Mouse (Mus musculus) heart, embryonic 10.5 days (tissue): ENCODE results near the gene Ssrp1. TPM values are rescaled to one million over a fixed set of nuclear protein-coding genes. Genes with fewer than 3 reads are reported as not detected.

Experiments used
- DNase-seq: peaks from one replicate; pipeline ENCODE4 v3.0.0-alpha.2; 2017; ENCODE audit warnings: low spot score
- H3K27ac ChIP-seq: fragments of 300-500 bp; sonication (generic); 2 replicates; pipeline ENCODE4 v1.5.1; 2016; ENCODE audit warnings: mild to moderate bottlenecking
- H3K27me3 ChIP-seq: fragments of 300-500 bp; sonication (generic); 2 replicates; pipeline ENCODE4 v1.6.1; 2016; ENCODE audit warnings: mild to moderate bottlenecking; ENCODE audit not compliant: poor library complexity, insufficient read depth, severe bottlenecking
- H3K36me3 ChIP-seq: fragments of 300-500 bp; sonication (generic); 2 replicates; pipeline ENCODE4 v1.6.1; 2016; ENCODE audit warnings: mild to moderate bottlenecking, moderate library complexity
- H3K4me1 ChIP-seq: fragments of 300-500 bp; sonication (generic); 2 replicates; pipeline ENCODE4 v1.6.1; 2016; ENCODE audit warnings: mild to moderate bottlenecking
- H3K4me3 ChIP-seq: fragments of 300-500 bp; sonication (generic); 2 replicates; pipeline ENCODE4 v1.5.1; 2016; ENCODE audit warnings: mild to moderate bottlenecking, moderate library complexity
- H3K9me3 ChIP-seq: fragments of 300-500 bp; sonication (generic); 2 replicates; pipeline ENCODE4 v1.6.1; 2016; ENCODE audit warnings: mild to moderate bottlenecking, moderate library complexity
- WGBS: fragments of 180-500 bp; shearing (Covaris S2); methylation state at CpG from one replicate; pipeline ENCODE4 v1.1.7; 2016; 5-methylcytosine and 5-hydroxymethylcytosine counted together
- polyA plus RNA-seq: library from polyadenylated mRNA; unstranded; fragments of >200 nt; fragmentation: Nextera tagmentation; extraction: Ambion mirVana; gene quantifications from 2 replicates; pipeline ENCODE4 v1.2.1, GENCODE M21; 2016

Ssrp1 gene
- polyA plus RNA-seq, 1 experiment from 2014 or later, result 273 TPM

DNA sequence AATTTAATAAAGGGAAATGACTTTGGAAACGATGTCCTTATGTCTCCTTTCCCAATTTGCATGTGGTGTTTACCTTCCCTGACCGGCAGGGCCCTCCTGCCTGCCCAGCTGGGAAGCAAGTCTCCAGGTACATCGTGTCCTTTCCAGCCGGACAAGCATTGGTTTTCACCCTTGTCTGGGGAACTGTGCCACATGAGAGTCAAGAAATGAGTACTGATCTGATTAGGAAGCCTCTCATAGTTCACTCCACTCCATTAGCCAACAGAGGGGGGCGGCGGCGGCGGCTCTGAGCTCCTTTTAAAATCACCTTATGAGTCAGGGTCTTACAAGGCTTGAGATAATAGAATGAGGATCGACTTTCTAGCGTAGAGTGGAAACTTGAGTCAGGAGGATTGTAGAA, 10.0 kb downstream of the Ssrp1 start:
- no peak for DNase-seq
- Histone ChIP-seq H3K27ac (0 out of 2 replicates have a peak overlapping the region, but pooled peaks have one; percentile 86), H3K36me3 (peaks cover 58% of the 10 kb centered on the region), H3K9me3 (no peaks in the 10 kb centered on the region), H3K4me1 (peaks cover 46% of the 10 kb centered on the region), H3K27me3 (no peaks in the 10 kb centered on the region), H3K4me3 (peak overlapping the region; percentile 79)
- WGBS, result 53% methylated on average over 10 of the region's 10 CpGs

DNA sequence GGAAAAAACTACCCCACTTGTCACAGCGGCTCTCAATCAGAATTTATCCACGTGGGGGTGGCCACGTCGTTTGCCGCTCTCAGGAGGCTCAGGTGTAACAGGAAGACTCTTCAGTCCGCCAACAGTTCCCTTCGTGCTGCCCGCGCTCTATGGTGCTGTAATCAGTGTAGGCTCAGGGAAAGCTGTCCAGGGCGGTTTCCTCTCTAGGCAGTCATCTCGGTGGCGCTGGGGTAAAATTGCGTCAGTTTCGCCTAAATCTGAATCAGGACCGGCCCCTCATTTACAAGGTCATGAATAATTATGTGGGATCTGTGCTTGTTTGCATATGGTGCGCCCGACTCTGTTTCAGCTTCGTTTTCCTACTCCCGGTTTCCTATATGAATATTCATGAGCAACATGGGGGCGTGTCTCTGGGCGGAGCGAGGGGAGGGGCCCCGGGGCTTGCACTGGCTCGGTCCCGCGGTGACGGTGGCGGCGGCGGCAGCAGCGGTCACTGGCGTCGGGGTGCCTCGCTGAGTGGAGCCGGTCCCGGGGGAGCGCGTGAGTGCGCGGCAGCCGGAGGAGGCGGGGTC, 10.6 kb downstream of the Ssrp1 start, which contains the start of gene Tnks1bp1:
Tnks1bp1 (plus strand) TSS at position 427 of the 572 bp plus-strand sequence.
- H3K27ac ChIP-seq, result peak within 1 kb of the TSS; percentile 86
- H3K4me1 ChIP-seq, result peaks cover 46% of the 10 kb centered on the region
- no peaks in the 10 kb centered on the region for H3K27me3 ChIP-seq
- no peaks in the 10 kb centered on the region for H3K9me3 ChIP-seq
- DNase-seq, result peak; percentile 97
- H3K4me3 ChIP-seq, result peak within 1 kb of the TSS; percentile 79
- under 1% methylated on average over 42 of the region's 42 CpGs for WGBS
- H3K36me3 ChIP-seq, result peaks cover 57% of the 10 kb centered on the region

DNA sequence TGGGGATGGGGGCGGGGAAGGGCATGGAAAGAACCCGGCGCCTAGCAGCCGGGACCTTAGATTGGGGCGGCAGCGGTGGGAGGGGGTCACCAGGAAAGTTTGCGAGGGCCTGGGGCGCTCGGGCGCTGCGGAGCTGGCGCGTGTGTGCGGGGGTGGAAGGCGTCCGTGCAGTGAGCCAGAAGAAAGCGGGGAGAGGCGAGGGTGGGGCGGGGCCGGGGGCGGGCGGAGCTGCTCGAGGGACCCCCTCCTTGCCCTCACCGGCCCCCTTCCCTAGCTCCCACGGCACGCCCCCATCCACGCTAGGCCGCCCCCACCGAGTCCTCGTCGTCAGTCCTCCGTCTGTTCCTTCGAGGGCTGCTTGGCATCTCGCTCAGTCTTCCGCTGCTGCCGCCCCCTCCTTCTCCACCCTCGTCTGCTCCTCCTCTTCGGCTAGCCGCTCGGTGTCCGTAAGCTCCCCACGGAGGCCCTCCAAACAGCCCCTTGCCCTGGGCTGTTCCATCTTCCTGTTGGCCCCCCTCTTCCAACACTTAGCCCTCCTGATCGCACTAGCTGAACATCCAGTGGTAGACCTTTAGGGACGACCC, 11.2 kb downstream of the Ssrp1 start:
- Histone ChIP-seq H3K36me3 (peaks cover 56% of the 10 kb centered on the region), H3K4me3 (peak overlapping the region; percentile 79), H3K27ac (peak overlapping the region; percentile 86), H3K4me1 (peaks cover 49% of the 10 kb centered on the region), H3K9me3 (no peaks in the 10 kb centered on the region), H3K27me3 (no peaks in the 10 kb centered on the region)
- under 1% methylated on average over 36 of the region's 44 CpGs for WGBS
- DNase-seq, result peak; percentile 92

DNA sequence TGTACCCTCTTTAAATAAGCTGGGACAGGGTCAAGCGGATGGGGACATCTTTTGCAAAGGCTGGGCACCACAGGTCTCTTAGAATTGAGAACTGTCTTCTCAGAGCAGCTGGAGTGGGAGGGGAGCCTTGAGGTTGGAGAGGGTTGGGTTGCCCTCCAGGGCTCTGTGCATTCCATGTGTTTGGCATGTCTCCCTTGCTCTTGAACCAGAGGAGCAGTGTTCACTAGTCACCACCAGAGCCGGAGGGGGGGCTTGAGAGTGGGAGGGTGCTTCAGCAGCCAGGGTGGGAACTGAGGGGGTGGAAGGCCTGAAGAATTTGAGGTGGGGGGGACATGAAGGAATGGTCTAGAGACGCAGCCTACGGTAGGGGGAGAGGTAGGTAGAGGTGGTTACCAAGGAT, 12.2 kb downstream of the Ssrp1 start:
- no peak for DNase-seq
- Histone ChIP-seq H3K27ac (peak overlapping the region; percentile 80; the same call in 1 of the 2 replicates), H3K4me1 (peaks cover 51% of the 10 kb centered on the region), H3K9me3 (no peaks in the 10 kb centered on the region), H3K27me3 (no peaks in the 10 kb centered on the region), H3K4me3 (peak overlapping the region; percentile 79; the same call in 1 of the 2 replicates), H3K36me3 (peaks cover 54% of the 10 kb centered on the region)
- 71% methylated on average over 4 of the region's 4 CpGs for WGBS

DNA sequence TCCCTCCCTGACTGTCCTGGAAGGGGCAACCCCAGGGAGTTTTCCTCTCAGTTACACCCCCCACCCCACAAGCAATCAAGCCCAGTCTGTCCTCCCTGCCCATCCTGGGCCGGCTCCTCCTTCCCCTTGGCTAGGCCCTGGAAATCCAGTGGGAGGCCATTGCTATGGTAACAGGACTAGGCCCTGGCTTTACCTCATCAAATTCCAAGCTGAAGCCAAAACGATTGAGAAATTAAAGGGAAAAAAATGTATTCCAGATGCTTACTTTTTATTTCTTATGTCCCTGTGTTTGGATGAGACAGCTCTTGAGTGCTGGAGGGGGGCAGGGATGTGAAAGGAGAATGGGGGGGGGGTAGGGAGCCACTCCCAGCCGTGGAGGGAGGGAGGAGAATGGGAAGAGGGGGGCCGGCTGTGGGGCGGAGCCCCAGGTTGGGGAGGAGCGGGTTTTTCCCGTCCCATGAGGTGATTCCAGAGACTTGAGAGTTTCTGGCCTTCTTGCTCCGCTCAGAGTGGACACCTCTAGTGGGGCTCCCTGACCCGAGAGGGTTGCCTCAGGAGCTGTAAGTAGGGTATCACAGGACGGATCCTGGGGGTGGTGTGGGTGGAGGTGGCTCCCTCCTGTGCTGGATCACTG, 13.1 kb downstream of the Ssrp1 start:
- Histone ChIP-seq H3K9me3 (no peaks in the 10 kb centered on the region), H3K4me3 (peak overlapping the region; percentile 50), H3K4me1 (peaks cover 51% of the 10 kb centered on the region), H3K27ac (peak overlapping the region; percentile 80), H3K27me3 (no peaks in the 10 kb centered on the region), H3K36me3 (peaks cover 54% of the 10 kb centered on the region)
- 7% methylated on average over 9 of the region's 10 CpGs for WGBS
- no peak for DNase-seq

DNA sequence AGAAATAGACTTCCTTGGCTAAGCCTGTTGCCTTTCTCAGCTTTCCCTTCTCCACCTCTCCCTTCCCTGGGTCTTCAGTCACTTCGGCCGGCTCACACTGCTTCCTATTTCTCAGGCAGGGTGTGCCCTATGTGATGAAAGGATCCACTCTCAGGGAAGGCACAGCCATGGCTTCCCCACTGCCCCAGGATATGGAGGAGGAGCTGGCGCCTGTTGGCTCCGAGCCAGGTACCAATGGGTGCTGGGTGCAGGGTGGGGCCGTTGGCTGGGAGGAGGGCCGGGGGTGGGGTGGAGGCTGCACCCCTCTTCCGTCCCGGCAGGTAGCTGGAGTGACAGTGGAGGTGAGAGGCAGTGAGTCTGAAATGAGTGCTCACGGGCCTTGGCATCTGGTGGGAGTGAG, 13.7 kb downstream of the Ssrp1 start:
- Histone ChIP-seq H3K27ac (peak overlapping the region; percentile 80), H3K27me3 (no peaks in the 10 kb centered on the region), H3K9me3 (no peaks in the 10 kb centered on the region), H3K4me3 (peak overlapping the region; percentile 50), H3K36me3 (peaks cover 52% of the 10 kb centered on the region), H3K4me1 (peaks cover 54% of the 10 kb centered on the region)
- DNase-seq, result no peak
- WGBS, result 32% methylated on average over 9 of the region's 9 CpGs

DNA sequence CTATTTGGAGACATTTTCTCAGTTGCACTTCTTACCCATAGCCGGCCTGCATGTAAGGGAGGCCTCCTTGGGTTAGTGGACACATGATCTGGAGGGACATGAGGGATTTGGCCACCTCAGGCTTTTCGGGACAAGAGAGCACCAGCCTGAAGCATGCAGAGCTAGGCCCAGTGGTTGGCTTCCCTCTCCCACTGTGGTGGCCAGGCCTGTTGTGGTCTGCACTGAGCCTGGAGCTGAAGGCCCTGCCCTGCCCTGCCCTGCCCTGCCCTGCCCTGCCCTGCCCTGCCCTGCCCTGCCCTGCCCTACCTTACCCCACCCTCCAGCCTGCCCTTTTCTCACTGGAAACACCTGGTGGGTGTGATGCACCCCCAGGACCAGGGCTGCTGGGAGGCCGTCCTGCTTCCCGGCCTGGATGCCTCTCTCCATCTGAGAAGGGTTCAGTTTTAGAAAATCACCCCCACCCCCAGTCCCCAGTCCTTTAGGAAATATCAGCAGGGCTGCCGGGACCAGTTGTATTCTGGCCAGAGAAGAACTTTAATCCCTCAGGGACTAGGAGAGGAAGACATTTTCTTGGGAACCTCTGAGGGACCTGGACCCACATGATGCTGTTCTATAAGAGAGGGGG, 16.3 kb downstream of the Ssrp1 start:
- Histone ChIP-seq H3K27me3 (no peaks in the 10 kb centered on the region), H3K36me3 (peaks cover 63% of the 10 kb centered on the region), H3K9me3 (no peaks in the 10 kb centered on the region), H3K27ac (no peak overlapping the region), H3K4me1 (peaks cover 46% of the 10 kb centered on the region), H3K4me3 (no peak overlapping the region)
- 87% methylated on average over 5 of the region's 5 CpGs for WGBS
- no peak for DNase-seq

DNA sequence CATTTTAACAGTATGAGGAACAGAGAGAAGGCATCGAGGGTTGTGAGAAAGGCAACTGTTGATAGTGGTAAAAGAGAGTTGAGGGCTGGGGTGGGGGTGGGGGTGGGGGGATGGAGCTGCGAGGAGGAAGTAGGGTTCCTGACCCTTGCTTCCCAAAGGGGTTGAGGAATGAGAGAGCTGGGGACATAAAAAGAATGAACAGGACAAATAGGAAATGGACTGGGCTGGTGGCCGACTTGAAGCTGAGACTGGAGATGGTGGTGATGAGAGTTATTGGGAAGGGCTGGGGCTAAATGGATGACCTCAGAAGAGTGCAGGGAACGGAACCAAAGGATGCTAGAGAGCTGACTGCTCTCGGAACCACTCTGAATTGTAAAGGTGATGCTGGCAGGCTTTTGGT, 19.7 kb downstream of the Ssrp1 start:
- H3K27ac ChIP-seq, result no peak overlapping the region
- DNase-seq, result no peak
- H3K4me3 ChIP-seq, result no peak overlapping the region
- H3K4me1 ChIP-seq, result peaks cover 30% of the 10 kb centered on the region
- H3K36me3 ChIP-seq, result peaks cover 85% of the 10 kb centered on the region
- 57% methylated on average over 5 of the region's 5 CpGs for WGBS
- H3K9me3 ChIP-seq, result no peaks in the 10 kb centered on the region
- H3K27me3 ChIP-seq, result no peaks in the 10 kb centered on the region

DNA sequence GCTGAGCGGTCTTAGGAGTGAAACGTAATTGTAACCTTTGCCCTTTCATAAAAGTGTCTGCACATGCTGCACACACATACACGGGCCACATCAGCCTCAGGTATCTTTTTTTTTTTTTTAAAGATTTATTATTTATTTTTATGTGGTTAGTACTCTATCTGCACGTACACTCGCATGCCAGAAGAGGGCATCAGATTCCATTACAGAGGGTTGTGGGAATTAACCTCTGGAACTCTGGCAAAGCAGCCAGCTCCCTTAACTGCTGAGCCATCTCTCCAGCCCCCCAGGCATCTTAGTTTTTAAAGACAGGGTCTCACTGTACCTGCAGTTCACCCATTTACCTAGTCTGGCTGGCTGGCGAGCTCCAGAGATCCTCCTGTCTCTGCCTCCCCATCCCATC, 22.6 kb downstream of the Ssrp1 start:
- H3K27me3 ChIP-seq, result no peaks in the 10 kb centered on the region
- H3K9me3 ChIP-seq, result no peaks in the 10 kb centered on the region
- peaks cover 87% of the 10 kb centered on the region for H3K36me3 ChIP-seq
- H3K4me3 ChIP-seq, result no peak overlapping the region
- 89% methylated on average over 6 of the region's 6 CpGs for WGBS
- H3K27ac ChIP-seq, result no peak overlapping the region
- peaks cover 26% of the 10 kb centered on the region for H3K4me1 ChIP-seq
- DNase-seq, result no peak

DNA sequence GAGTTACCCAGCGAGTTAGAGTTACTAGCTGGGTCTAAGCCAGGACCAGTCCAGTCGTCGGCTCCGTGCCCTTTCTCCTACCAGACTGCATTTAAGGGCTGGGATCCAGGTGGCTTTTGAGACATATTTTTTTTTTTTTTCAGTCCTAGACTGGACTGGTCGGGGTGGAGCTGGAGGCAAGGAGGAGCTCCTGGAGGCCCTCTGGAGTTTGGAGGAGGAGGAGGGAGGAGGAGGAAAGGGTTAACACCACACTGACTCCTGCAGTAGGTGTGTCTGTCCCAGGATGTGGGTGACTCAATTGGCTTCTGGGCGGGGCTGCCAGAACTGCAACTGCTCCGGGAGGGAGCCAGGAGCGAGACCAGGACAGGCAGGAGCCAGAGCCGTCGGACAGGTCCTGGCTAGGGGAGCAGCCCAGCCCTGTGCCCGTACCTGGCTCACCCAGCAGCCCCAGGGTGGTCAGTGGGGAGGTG, 23.6 kb downstream of the Ssrp1 start:
- Histone ChIP-seq H3K36me3 (peaks cover 87% of the 10 kb centered on the region), H3K4me3 (peak overlapping the region; percentile 59), H3K27ac (peak overlapping the region; percentile 76), H3K27me3 (no peaks in the 10 kb centered on the region), H3K4me1 (peaks cover 28% of the 10 kb centered on the region), H3K9me3 (no peaks in the 10 kb centered on the region)
- 9% methylated on average over 11 of the region's 11 CpGs for WGBS
- DNase-seq, result no peak

DNA sequence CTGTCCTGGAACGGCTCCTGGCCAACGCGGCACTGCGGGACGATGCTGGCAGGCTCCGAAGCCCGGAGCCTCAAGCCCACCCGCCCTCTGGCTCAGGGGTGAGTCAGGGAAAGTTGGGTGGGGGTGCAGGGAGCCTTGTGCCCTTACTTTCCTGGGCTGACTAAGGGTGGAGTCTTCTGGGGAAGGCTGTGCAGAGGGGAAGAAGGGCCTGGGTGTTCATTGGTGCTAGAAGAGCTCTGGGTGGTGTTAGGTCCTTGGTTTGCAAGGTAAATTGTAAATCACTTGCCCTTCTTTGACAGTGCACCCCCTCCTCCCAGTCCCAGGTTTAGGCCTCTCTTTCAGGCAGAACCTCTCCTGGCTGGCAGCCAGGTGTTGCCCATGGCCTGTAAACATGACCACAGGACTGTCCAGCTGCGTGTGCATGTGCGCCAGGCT, 24.1 kb downstream of the Ssrp1 start:
- Histone ChIP-seq H3K9me3 (no peaks in the 10 kb centered on the region), H3K36me3 (peaks cover 86% of the 10 kb centered on the region), H3K4me1 (peaks cover 23% of the 10 kb centered on the region), H3K4me3 (peak overlapping the region; percentile 59), H3K27me3 (no peaks in the 10 kb centered on the region), H3K27ac (peak overlapping the region; percentile 76)
- WGBS, result 21% methylated on average over 10 of the region's 10 CpGs
- DNase-seq, result no peak

DNA sequence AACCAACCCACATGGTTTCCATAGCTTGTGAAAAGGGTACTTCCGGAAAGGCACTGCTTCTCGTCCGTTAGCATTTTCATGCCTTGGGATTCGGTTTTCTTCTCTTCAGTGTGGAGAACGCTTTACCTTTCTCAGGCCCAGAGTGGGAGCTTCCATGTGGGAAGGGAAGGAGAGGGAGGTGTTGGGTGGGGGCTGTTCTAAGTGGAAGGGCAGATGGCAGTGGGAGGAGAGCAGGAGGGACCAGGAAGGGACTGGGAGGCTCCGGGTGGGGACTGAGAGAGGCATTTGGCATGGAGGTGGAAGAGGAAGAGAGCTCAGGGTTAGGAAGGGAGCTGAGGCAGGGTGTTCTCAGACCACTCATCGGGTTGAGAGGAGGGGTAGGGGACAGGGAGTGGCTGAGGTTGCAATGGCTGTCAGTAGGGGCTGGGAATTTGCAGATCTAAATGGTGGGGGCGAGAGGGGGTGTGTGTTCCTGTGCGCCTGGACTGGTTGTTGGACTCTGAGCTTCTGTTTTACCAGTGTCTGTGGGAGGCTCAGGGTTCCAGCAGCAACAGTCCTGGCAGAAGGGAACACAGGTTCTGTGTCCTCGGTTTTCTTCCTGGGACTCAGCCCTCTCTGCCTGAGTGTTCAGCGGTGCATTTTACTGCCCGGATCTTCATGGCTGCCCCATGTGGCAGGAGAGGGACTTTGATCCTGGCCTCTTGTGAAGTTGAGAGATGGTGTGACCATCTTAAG, 28.3 kb downstream of the Ssrp1 start:
- WGBS, result 77% methylated on average over 12 of the region's 12 CpGs
- Histone ChIP-seq H3K36me3 (peaks cover 62% of the 10 kb centered on the region), H3K27me3 (no peaks in the 10 kb centered on the region), H3K9me3 (no peaks in the 10 kb centered on the region), H3K4me1 (peaks cover 19% of the 10 kb centered on the region), H3K27ac (no peak overlapping the region), H3K4me3 (no peak overlapping the region)
- DNase-seq, result no peak
